Mouse (Mus musculus) liver, embryonic 14.5 days (tissue): ENCODE measurements around the gene AI854703. TPM values are rescaled to one million over a fixed set of nuclear protein-coding genes. Genes with fewer than 3 reads are reported as not detected.

ENCODE experiments used
- ATAC-seq: fragments of 200-750 bp; cut with Nextera tagmentation; 2 replicates; pipeline ENCODE4 v1.8.0; 2017; ENCODE audit warnings: moderate number of reproducible peaks, mild to moderate bottlenecking, moderate library complexity; ENCODE audit not compliant: insufficient read depth
- DNase-seq, 3 experiments: peaks; one replicate each; pipeline ENCODE4 v3.0.0-alpha.2; 2012 to 2013; ENCODE audit warnings: low read depth in 3 of 3, low spot score in 3 of 3
- H3K27ac ChIP-seq: fragments of 300-500 bp; sonication (generic); 2 replicates; pipeline ENCODE4 v1.5.1; 2014; ENCODE audit warnings: moderate library complexity, mild to moderate bottlenecking, control low read depth, inconsistent platforms
- H3K27me3 ChIP-seq: fragments of 300-500 bp; sonication (generic); 2 replicates; pipeline ENCODE4 v1.6.1; 2014; ENCODE audit warnings: mild to moderate bottlenecking, low read length, moderate library complexity; ENCODE audit not compliant: control insufficient read depth, insufficient read depth
- H3K36me3 ChIP-seq: fragments of 300-500 bp; sonication (generic); replicated peaks from 2 replicates; pipeline ENCODE4 v1.6.1; 2014; ENCODE audit warnings: low read depth; ENCODE audit not compliant: control insufficient read depth, insufficient read depth
- H3K4me1 ChIP-seq, 2 experiments: fragments of 200-500 bp in 1 of 2; fragments of 300-500 bp in 1 of 2; sonication (generic) in 1 of 2; replicated peaks; 2 replicates each; pipeline ENCODE4 v1.6.1; 2012 to 2014; ENCODE audit warnings: antibody characterized with exemption in 1 of 2, inconsistent platforms in 1 of 2, low read length in 1 of 2; ENCODE audit not compliant: control insufficient read depth in 2 of 2, insufficient read depth in 2 of 2
- H3K4me2 ChIP-seq: fragments of 300-500 bp; sonication (generic); 2 replicates; pipeline ENCODE4 v1.6.1; 2014; ENCODE audit warnings: low read depth, mild to moderate bottlenecking, control low read depth, moderate library complexity
- H3K4me3 ChIP-seq, 2 experiments: fragments of 200-500 bp in 1 of 2; fragments of 300-500 bp in 1 of 2; sonication (generic) in 1 of 2; 2 replicates each; pipeline ENCODE4 v1.5.1; 2012 to 2014; ENCODE audit warnings: low read depth in 2 of 2, low read length in 2 of 2, mild to moderate bottlenecking in 2 of 2, control low read depth in 1 of 2, inconsistent platforms in 1 of 2, moderate library complexity in 1 of 2; ENCODE audit not compliant: insufficient read depth in 1 of 2
- H3K9ac ChIP-seq: fragments of 300-500 bp; sonication (generic); replicated peaks from 2 replicates; pipeline ENCODE4 v1.6.1; 2014; ENCODE audit warnings: mild to moderate bottlenecking, control low read depth, moderate library complexity
- H3K9me3 ChIP-seq: fragments of 300-500 bp; sonication (generic); 2 replicates; pipeline ENCODE4 v1.6.1; 2016; ENCODE audit warnings: low read length, mixed read lengths; ENCODE audit not compliant: control insufficient read depth
- CTCF ChIP-seq: IDR thresholded peaks from 2 replicates; pipeline ENCODE4 v1.5.1; 2016; ENCODE audit warnings: antibody characterized with exemption, low read depth, control low read depth
- EP300 ChIP-seq: IDR thresholded peaks from 2 replicates; pipeline ENCODE4 v1.6.1; 2016; ENCODE audit warnings: antibody characterized with exemption, low read depth
- WGBS: fragments of 180-500 bp; shearing (Covaris S2); extraction: QIAGEN DNeasy Blood & Tissue Kit; methylation state at CpG from one replicate; pipeline ENCODE4 v1.1.7; 2014; ENCODE audit not compliant: insufficient replicate concordance; 5-methylcytosine and 5-hydroxymethylcytosine counted together
- polyA plus RNA-seq, 2 experiments: library from polyadenylated mRNA; depleted of rRNA in 1 of 2; stranded (reverse) in 1 of 2; unstranded in 1 of 2; fragments of >200 nt; fragmentation: Nextera tagmentation in 1 of 2; extraction: Ambion mirVana in 1 of 2; gene quantifications; 2 replicates each; pipeline versions ENCODE4 v1.2.1 to v1.2.3; 2012 to 2014

AI854703 gene
- polyA plus RNA-seq, 2 experiments: 0.06 to 0.31 TPM

DNA sequence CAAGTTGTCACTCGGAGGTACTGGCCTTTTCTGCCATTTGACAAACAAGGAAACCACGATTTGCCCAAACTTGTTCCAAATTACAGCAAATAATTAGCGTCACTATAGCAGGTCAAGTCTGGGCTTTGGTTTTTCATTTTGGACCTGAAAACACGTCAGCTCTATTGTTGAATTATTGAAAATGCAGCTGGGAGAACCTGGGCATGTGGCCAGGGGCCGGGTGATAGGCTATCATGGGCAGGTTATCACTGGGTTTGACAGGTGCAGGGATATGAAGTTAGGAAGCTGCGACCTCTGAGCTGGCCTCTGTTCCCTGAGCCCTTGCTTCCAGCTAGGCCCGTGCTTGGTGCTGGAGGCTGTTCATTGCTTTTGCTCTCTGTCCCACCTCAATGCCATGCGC lies 4.3 kb downstream of the AI854703 start:
- DNase-seq (no peak), ATAC-seq (no peak)
- 56% methylated on average over 8 of the region's 8 CpGs for WGBS
- Histone ChIP-seq H3K4me1 (peaks cover 0 to 3% of the 10 kb centered on the region in 2 experiments; a peak in 1 of 4 replicates), H3K9me3 (no peaks in the 10 kb centered on the region), H3K27ac (no peak overlapping the region), H3K9ac (no peak overlapping the region), H3K4me2 (no peak overlapping the region), H3K27me3 (peaks cover 10% of the 10 kb centered on the region), H3K36me3 (no peaks in the 10 kb centered on the region), H3K4me3 (no peak overlapping the region)
- TF ChIP-seq CTCF: no peak
- no peak for TF ChIP-seq EP300

DNA sequence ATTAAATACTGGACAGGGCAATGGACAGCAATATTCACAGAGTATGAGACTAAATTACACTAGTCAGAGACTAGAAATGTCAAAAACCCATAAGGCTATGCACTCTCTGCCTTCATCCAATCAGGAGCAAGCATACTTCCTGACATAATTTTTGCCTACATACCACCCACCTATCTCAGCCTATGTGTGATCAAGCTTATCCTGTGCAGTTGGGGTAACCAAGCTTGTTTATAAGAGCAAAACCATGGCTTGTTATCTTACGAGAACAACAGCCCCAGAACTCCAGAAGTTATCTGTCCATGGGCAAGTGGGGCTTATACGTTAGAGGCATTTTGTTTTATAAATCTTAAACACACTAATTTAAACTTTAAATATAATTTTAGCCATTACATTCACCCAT lies 8.5 kb downstream of the AI854703 start:
- no peaks in the 10 kb centered on the region for H3K27me3 ChIP-seq
- no peak for DNase-seq
- no peaks in the 10 kb centered on the region for H3K9me3 ChIP-seq
- WGBS: 14% methylated on average over 2 of the region's 2 CpGs
- H3K4me2 ChIP-seq: no peak overlapping the region
- TF ChIP-seq CTCF: no peak
- no peak for TF ChIP-seq EP300
- no peaks in the 10 kb centered on the region for H3K36me3 ChIP-seq
- H3K4me1 ChIP-seq: peaks cover 0 to 3% of the 10 kb centered on the region in 2 experiments; a peak in 1 of 4 replicates
- H3K4me3 ChIP-seq: no peak overlapping the region
- no peak overlapping the region for H3K27ac ChIP-seq
- peak; percentile 56; the same call in 1 of the 2 replicates for ATAC-seq
- H3K9ac ChIP-seq: no peak overlapping the region

DNA sequence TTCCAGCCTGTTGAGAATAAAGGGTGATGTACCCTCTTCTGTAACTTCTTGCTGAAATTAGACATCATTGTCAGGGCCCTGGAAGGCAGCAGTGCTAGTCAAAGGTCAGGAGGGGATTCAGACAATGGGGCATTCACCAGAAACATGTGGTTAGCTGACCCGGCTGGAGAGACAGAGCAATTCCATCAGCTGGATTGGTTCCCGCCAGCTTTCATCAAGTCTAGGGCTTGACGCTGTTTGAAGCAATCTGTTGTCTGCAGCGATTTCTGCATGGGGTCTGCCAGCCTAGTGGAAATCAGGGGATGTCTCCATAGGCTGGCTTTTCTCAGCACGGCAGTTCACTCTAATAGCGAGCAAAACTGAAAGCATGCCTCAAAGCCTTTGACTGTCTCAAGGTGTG lies 10.0 kb downstream of the AI854703 start:
- no peaks in the 10 kb centered on the region for H3K36me3 ChIP-seq
- ATAC-seq: no peak
- H3K4me1 ChIP-seq: peaks cover 0 to 3% of the 10 kb centered on the region in 2 experiments; a peak in 1 of 4 replicates
- WGBS: 57% methylated on average over 6 of the region's 6 CpGs
- no peak for TF ChIP-seq CTCF
- TF ChIP-seq EP300: no peak
- H3K9me3 ChIP-seq: no peaks in the 10 kb centered on the region
- no peak overlapping the region for H3K4me2 ChIP-seq
- no peak overlapping the region for H3K27ac ChIP-seq
- H3K27me3 ChIP-seq: no peaks in the 10 kb centered on the region
- H3K9ac ChIP-seq: no peak overlapping the region
- no peak overlapping the region for H3K4me3 ChIP-seq
- no peak for DNase-seq

DNA sequence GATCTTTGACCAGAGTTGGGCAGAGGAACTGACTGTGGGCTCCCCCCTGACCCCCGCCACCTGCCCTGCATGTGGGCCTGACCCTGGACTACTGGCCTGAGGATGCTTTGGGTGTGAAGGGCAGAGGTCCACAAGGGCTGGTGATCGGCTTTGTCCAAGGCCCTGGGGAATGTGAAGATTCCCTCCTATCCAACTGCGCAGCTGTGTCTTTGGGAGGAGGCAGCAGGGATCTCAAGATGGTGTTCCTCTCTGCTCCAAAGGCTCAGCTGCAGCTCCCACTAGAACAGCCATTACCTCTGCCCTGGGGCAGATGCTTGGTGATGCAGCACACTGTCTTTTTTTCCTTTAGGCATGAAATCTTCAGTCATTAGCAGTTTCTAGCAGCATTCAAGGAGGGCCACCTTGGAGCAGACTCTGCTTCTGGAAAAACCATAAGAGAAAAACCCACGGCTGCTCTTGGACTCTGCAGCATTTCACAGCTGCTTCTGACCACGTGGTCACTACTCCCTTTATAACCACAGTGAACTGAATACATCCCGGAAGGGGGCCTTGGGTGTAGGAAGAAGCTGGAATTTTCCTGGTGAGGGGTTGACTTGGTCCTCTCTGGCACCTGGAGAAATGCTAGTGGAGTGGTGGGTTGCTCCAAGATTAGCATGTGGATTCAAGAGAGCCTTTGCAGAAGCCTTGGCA lies 11.4 kb downstream of the AI854703 start:
- DNase-seq (no peak), ATAC-seq (no peak)
- H3K4me3 ChIP-seq: no peak overlapping the region
- no peaks in the 10 kb centered on the region for H3K9me3 ChIP-seq
- 62% methylated on average over 6 of the region's 6 CpGs for WGBS
- no peak overlapping the region for H3K4me2 ChIP-seq
- peaks cover 0 to 3% of the 10 kb centered on the region in 2 experiments; a peak in 1 of 4 replicates for H3K4me1 ChIP-seq
- H3K27me3 ChIP-seq: no peaks in the 10 kb centered on the region
- no peaks in the 10 kb centered on the region for H3K36me3 ChIP-seq
- TF ChIP-seq EP300: no peak
- TF ChIP-seq CTCF: no peak
- no peak overlapping the region for H3K9ac ChIP-seq
- H3K27ac ChIP-seq: no peak overlapping the region

DNA sequence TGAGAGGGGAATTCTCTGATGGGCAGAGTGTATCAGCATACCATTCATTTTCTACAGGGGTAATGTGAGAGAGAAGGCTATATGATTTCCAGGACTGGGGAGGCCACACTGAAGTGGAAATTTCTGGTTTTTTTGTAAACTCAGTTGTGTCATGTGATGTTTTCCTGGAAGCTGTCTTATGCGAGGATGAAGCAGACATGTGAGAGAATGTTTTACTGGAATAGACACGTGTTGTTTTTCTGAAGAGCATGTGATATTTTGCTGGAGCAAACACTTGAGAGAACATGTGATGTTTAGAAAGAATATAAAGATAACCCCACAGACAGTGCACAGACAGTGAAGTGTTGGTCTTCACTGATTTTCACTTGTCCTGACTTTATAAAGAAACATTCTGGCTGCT lies 12.0 kb downstream of the AI854703 start:
- TF ChIP-seq CTCF (no peak), EP300 (no peak)
- no peak for DNase-seq
- H3K36me3 ChIP-seq: no peaks in the 10 kb centered on the region
- H3K27ac ChIP-seq: no peak overlapping the region
- WGBS: 44% methylated on average over 2 of the region's 2 CpGs
- no peaks in the 10 kb centered on the region for H3K9me3 ChIP-seq
- H3K4me2 ChIP-seq: no peak overlapping the region
- no peak overlapping the region for H3K4me3 ChIP-seq
- no peak for ATAC-seq
- no peaks in the 10 kb centered on the region for H3K27me3 ChIP-seq
- no peak overlapping the region for H3K9ac ChIP-seq
- peaks cover 0 to 3% of the 10 kb centered on the region in 2 experiments; a peak in 1 of 4 replicates for H3K4me1 ChIP-seq
